Mouse (Mus musculus) midbrain, embryonic 10.5 days (tissue): ENCODE data around the gene Ugt1a7c. TPM values are rescaled to one million over a fixed set of nuclear protein-coding genes. Genes with fewer than 3 reads are reported as not detected.
"Not testable (repeated sequence)": the region's sequence is repeated elsewhere in the genome, so short reads cannot be mapped to it uniquely, and the experiment has no call there.

Experiments
- DNase-seq: peaks from one replicate; pipeline ENCODE4 v3.0.0-alpha.2; 2017; ENCODE audit warnings: low spot score
- H3K27ac ChIP-seq: fragments of 300-500 bp; sonication (generic); replicated peaks from 2 replicates; pipeline ENCODE4 v1.5.1; 2016; ENCODE audit warnings: mild to moderate bottlenecking
- H3K27me3 ChIP-seq: fragments of 300-500 bp; sonication (generic); 2 replicates; pipeline ENCODE4 v1.6.1; 2016; ENCODE audit warnings: low read depth, mild to moderate bottlenecking; ENCODE audit not compliant: poor library complexity, severe bottlenecking
- H3K36me3 ChIP-seq: fragments of 300-500 bp; sonication (generic); 2 replicates; pipeline ENCODE4 v1.6.1; 2016; ENCODE audit warnings: mild to moderate bottlenecking, moderate library complexity
- H3K4me1 ChIP-seq: fragments of 300-500 bp; sonication (generic); 2 replicates; pipeline ENCODE4 v1.6.1; 2016
- H3K4me3 ChIP-seq: fragments of 300-500 bp; sonication (generic); 2 replicates; pipeline ENCODE4 v1.5.1; 2016; ENCODE audit warnings: mild to moderate bottlenecking, moderate library complexity
- H3K9me3 ChIP-seq: fragments of 300-500 bp; sonication (generic); replicated peaks from 2 replicates; pipeline ENCODE4 v1.6.1; 2016; ENCODE audit warnings: mild to moderate bottlenecking
- WGBS: fragments of 180-500 bp; shearing (Covaris S2); methylation state at CpG from one replicate; pipeline ENCODE4 v1.1.7; 2016; 5-methylcytosine and 5-hydroxymethylcytosine counted together
- polyA plus RNA-seq: library from polyadenylated mRNA; unstranded; fragments of >200 nt; fragmentation: Nextera tagmentation; extraction: Ambion mirVana; gene quantifications from 2 replicates; pipeline ENCODE4 v1.2.1, GENCODE M21; 2016

Ugt1a7c gene
- polyA plus RNA-seq, 1 experiment from 2014 or later = 0.56 TPM

- not testable (repeated sequence) for H3K27ac ChIP-seq, DNase-seq, H3K36me3 ChIP-seq, H3K4me3 ChIP-seq, H3K27me3 ChIP-seq, H3K4me1 ChIP-seq, H3K9me3 ChIP-seq
- WGBS = 93% methylated on average over 3 of the region's 3 CpGs
Observed at GRCm38 (mm10) chr1:88098546-88098945, 3.7 kb downstream of the Ugt1a7c start.

GRCm38 (mm10) chr1:88099691-88100090, 4.8 kb downstream of the Ugt1a7c start:
- H3K36me3 ChIP-seq, H3K27me3 ChIP-seq, H3K4me3 ChIP-seq, H3K9me3 ChIP-seq, H3K4me1 ChIP-seq, DNase-seq, H3K27ac ChIP-seq: not testable (repeated sequence)
- 75% methylated on average over 2 of the region's 2 CpGs for WGBS

- H3K4me3 ChIP-seq, H3K36me3 ChIP-seq, H3K9me3 ChIP-seq, H3K4me1 ChIP-seq, H3K27me3 ChIP-seq, DNase-seq, H3K27ac ChIP-seq: not testable (repeated sequence)
- WGBS = 81% methylated on average over 3 of the region's 3 CpGs
Observed at GRCm38 (mm10) chr1:88103019-88103418, 8.2 kb downstream of the Ugt1a7c start, which contains the start of gene Ugt1a6b. TSS of gene Ugt1a6b (plus strand) at chr1:88103252.

- WGBS = 84% methylated on average over 5 of the region's 5 CpGs
Observed at GRCm38 (mm10) chr1:88103697-88104468, 9.0 kb downstream of the Ugt1a7c start.

GRCm38 (mm10) chr1:88104667-88105430, 10.0 kb downstream of the Ugt1a7c start:
- no peak overlapping the region for H3K4me3 ChIP-seq
- no peaks in the 10 kb centered on the region for H3K27me3 ChIP-seq
- no peaks in the 10 kb centered on the region for H3K36me3 ChIP-seq
- no peaks in the 10 kb centered on the region for H3K9me3 ChIP-seq
- no peak for DNase-seq
- no peaks in the 10 kb centered on the region for H3K4me1 ChIP-seq
- 93% methylated on average over 1 of the region's 1 CpGs for WGBS
- no peak overlapping the region for H3K27ac ChIP-seq

More at GRCm38 (mm10) chr1:88103697-88104468, 9.0 kb downstream of the Ugt1a7c start:
- DNase-seq, H3K27ac ChIP-seq, H3K4me3 ChIP-seq, H3K4me1 ChIP-seq, H3K27me3 ChIP-seq, H3K36me3 ChIP-seq, H3K9me3 ChIP-seq: not testable (repeated sequence)

GRCm38 (mm10) chr1:88105656-88106055, 10.8 kb downstream of the Ugt1a7c start:
- no peaks in the 10 kb centered on the region for H3K36me3 ChIP-seq
- H3K4me1 ChIP-seq = no peaks in the 10 kb centered on the region
- no peak for DNase-seq
- no peak overlapping the region for H3K4me3 ChIP-seq
- WGBS = 83% methylated on average over 2 of the region's 2 CpGs
- H3K27me3 ChIP-seq = no peaks in the 10 kb centered on the region
- no peak overlapping the region for H3K27ac ChIP-seq
- H3K9me3 ChIP-seq = no peaks in the 10 kb centered on the region

- not testable (repeated sequence) for H3K27me3 ChIP-seq, H3K4me3 ChIP-seq, H3K4me1 ChIP-seq, H3K36me3 ChIP-seq, H3K9me3 ChIP-seq, H3K27ac ChIP-seq, DNase-seq
- 88% methylated on average over 2 of the region's 2 CpGs for WGBS
Observed at GRCm38 (mm10) chr1:88109027-88109557, 14.2 kb downstream of the Ugt1a7c start.

GRCm38 (mm10) chr1:88109604-88110003, 14.7 kb downstream of the Ugt1a7c start:
- not testable (repeated sequence) for H3K27me3 ChIP-seq, H3K36me3 ChIP-seq, H3K4me3 ChIP-seq, H3K9me3 ChIP-seq, H3K4me1 ChIP-seq, H3K27ac ChIP-seq, DNase-seq
- WGBS = 87% methylated on average over 2 of the region's 2 CpGs

GRCm38 (mm10) chr1:88112769-88113168, 17.9 kb downstream of the Ugt1a7c start:
- WGBS = 91% methylated on average over 6 of the region's 6 CpGs
- not testable (repeated sequence) for DNase-seq, H3K9me3 ChIP-seq, H3K4me3 ChIP-seq, H3K27me3 ChIP-seq, H3K27ac ChIP-seq, H3K4me1 ChIP-seq, H3K36me3 ChIP-seq

GRCm38 (mm10) chr1:88120550-88120949, 25.7 kb downstream of the Ugt1a7c start:
- not testable (repeated sequence) for H3K27ac ChIP-seq, H3K36me3 ChIP-seq, H3K4me1 ChIP-seq, H3K4me3 ChIP-seq, DNase-seq, H3K9me3 ChIP-seq, H3K27me3 ChIP-seq
- WGBS = 12% methylated on average over 4 of the region's 4 CpGs

GRCm38 (mm10) chr1:88121521-88121920, 26.7 kb downstream of the Ugt1a7c start:
- H3K27ac ChIP-seq, H3K9me3 ChIP-seq, H3K27me3 ChIP-seq, H3K4me1 ChIP-seq, H3K4me3 ChIP-seq, H3K36me3 ChIP-seq, DNase-seq: not testable (repeated sequence)
- no CpG with 5 or more reads among the region's 1 CpGs for WGBS

- WGBS = 77% methylated on average over 4 of the region's 4 CpGs
- not testable (repeated sequence) for H3K27ac ChIP-seq, H3K36me3 ChIP-seq, H3K9me3 ChIP-seq, H3K27me3 ChIP-seq, H3K4me1 ChIP-seq, DNase-seq, H3K4me3 ChIP-seq
Observed at GRCm38 (mm10) chr1:88125827-88126360, 31.0 kb downstream of the Ugt1a7c start.

GRCm38 (mm10) chr1:88129091-88129490, 34.2 kb downstream of the Ugt1a7c start:
- not testable (repeated sequence) for H3K36me3 ChIP-seq, H3K9me3 ChIP-seq, H3K4me1 ChIP-seq, H3K4me3 ChIP-seq, DNase-seq, H3K27ac ChIP-seq, H3K27me3 ChIP-seq
- WGBS = 91% methylated on average over 2 of the region's 2 CpGs
